Comparison of ENCODE assay signal across 8 mouse cellular contexts in genomic region chr4:117095551-117096452, GRCm38 (mm10). TPM values are rescaled to one million over a fixed set of nuclear protein-coding genes. Genes with fewer than 3 reads are reported as not detected.
DNase-seq lines count a peak whose midpoint lies in the region; ATAC-seq lines count a peak whose summit lies in the region.

TSS of gene Ptch2 (plus strand) at chr4:117096075.

- H3K4me3 ChIP-seq in limb, embryonic 12.5 days (replicated peaks) = peak within 1 kb of the TSS; percentile 68
- peak within 1 kb of the TSS; percentile 57 for H3K4me3 ChIP-seq in midbrain, embryonic 12.5 days
- H3K4me3 ChIP-seq in stomach, embryonic 15.5 days (replicated peaks) = peak within 1 kb of the TSS; percentile 62

- peak within 1 kb of the TSS; percentile 73 for H3K27ac ChIP-seq in limb, embryonic 12.5 days
- H3K27ac ChIP-seq in midbrain, embryonic 12.5 days (replicated peaks) = peak within 1 kb of the TSS; percentile 72
- H3K27ac ChIP-seq in stomach, embryonic 15.5 days = peak within 1 kb of the TSS; percentile 74

- peak within 1 kb of the TSS; percentile 95 for H3K4me2 ChIP-seq in limb, embryonic 12.5 days
- H3K4me2 ChIP-seq in midbrain, embryonic 12.5 days (replicated peaks) = peak within 1 kb of the TSS; percentile 91
- H3K4me2 ChIP-seq in stomach, embryonic 15.5 days = peak within 1 kb of the TSS; percentile 96

- no peak for ATAC-seq in cerebellum, adult (ENCODE audit: insufficient number of reproducible peaks, low FRiP score, low TSS enrichment)
- ATAC-seq in limb, embryonic 12.5 days (ENCODE audit: insufficient number of reproducible peaks, insufficient read depth, low FRiP score, low TSS enrichment, low read depth) = peak; percentile 82
- peak; percentile 81 for ATAC-seq in midbrain, embryonic 12.5 days (ENCODE audit: low FRiP score, low read depth)
- peak; percentile 69 for ATAC-seq in stomach, embryonic 15.5 days (ENCODE audit: insufficient read depth, low FRiP score, low read depth)

- peaks cover 11% of the 10 kb centered on the region for H3K36me3 ChIP-seq in limb, embryonic 12.5 days
- H3K36me3 ChIP-seq in midbrain, embryonic 12.5 days = no peaks in the 10 kb centered on the region
- no peaks in the 10 kb centered on the region for H3K36me3 ChIP-seq in stomach, embryonic 15.5 days

- WGBS in limb, embryonic 12.5 days = under 1% methylated on average over 50 of the region's 50 CpGs
- under 1% methylated on average over 50 of the region's 50 CpGs for WGBS in midbrain, embryonic 12.5 days
- under 1% methylated on average over 46 of the region's 50 CpGs for WGBS in stomach, embryonic 15.5 days

- H3K27me3 ChIP-seq in limb, embryonic 12.5 days = peaks cover 3% of the 10 kb centered on the region; the same call in 1 of the 2 replicates
- peaks cover 66% of the 10 kb centered on the region for H3K27me3 ChIP-seq in midbrain, embryonic 12.5 days
- no peaks in the 10 kb centered on the region for H3K27me3 ChIP-seq in stomach, embryonic 15.5 days (replicated peaks)

- DNase-seq in cerebellum, adult 11 months = peak; percentile 22
- peak; percentile 93 for DNase-seq in embryo, embryonic 9.5 days (ENCODE audit: extremely low spot score)
- peak; percentile 98 for DNase-seq in heart, adult 11 months
- peak; percentile 70 for DNase-seq in kidney, adult 11 months

- peak within 1 kb of the TSS; percentile 70 for H3K9ac ChIP-seq in limb, embryonic 12.5 days (replicated peaks)
- H3K9ac ChIP-seq in midbrain, embryonic 12.5 days (replicated peaks) = peak within 1 kb of the TSS; percentile 65
- peak within 1 kb of the TSS; percentile 36 for H3K9ac ChIP-seq in stomach, embryonic 15.5 days

- H3K9me3 ChIP-seq in limb, embryonic 12.5 days = no peaks in the 10 kb centered on the region
- no peaks in the 10 kb centered on the region for H3K9me3 ChIP-seq in midbrain, embryonic 12.5 days
- no peaks in the 10 kb centered on the region for H3K9me3 ChIP-seq in stomach, embryonic 15.5 days

- H3K4me1 ChIP-seq in limb, embryonic 12.5 days (replicated peaks) = peaks cover 33% of the 10 kb centered on the region
- peaks cover 34% of the 10 kb centered on the region for H3K4me1 ChIP-seq in midbrain, embryonic 12.5 days
- H3K4me1 ChIP-seq in stomach, embryonic 15.5 days = peaks cover 17% of the 10 kb centered on the region; the same call in 1 of the 2 replicates

RNA-seq across cellular contexts. Expression of gene Ptch2, which starts in this region (rescaled TPM):
- polyA plus RNA-seq in limb, embryonic 12.5 days (2016; fragmentation: Nextera tagmentation; extraction: Ambion mirVana) = 5.4 and 6.4 TPM in 2 replicates
- 5.3 and 7.0 TPM in 2 replicates for polyA plus RNA-seq in midbrain, embryonic 12.5 days (2016; fragmentation: Nextera tagmentation; extraction: Ambion mirVana)
- 6.5 and 7.0 TPM in 2 replicates for polyA plus RNA-seq in stomach, embryonic 15.5 days (2015; fragmentation: Nextera tagmentation; extraction: Ambion mirVana)

Comparison
In these comparisons a context has a peak if more than half of its experiments do, and no peak if none do; other contexts are left out.
1. DNase-seq: peak in every context shown above with its lines; median percentile 98 in heart, adult 11 months; 93 in embryo, embryonic 9.5 days; 70 in kidney, adult 11 months; 22 in cerebellum, adult 11 months.